Mouse (Mus musculus) limb, embryonic 10.5 days (tissue): ENCODE data around the gene Ttc28. TPM values are rescaled to one million over a fixed set of nuclear protein-coding genes. Genes with fewer than 3 reads are reported as not detected.

Experiments
- DNase-seq: peaks from one replicate; pipeline ENCODE4 v3.0.0-alpha.2; 2017; ENCODE audit warnings: low spot score
- H3K27ac ChIP-seq: fragments of 300-500 bp; sonication (generic); 2 replicates; pipeline ENCODE4 v1.5.1; 2016; ENCODE audit warnings: mild to moderate bottlenecking
- H3K27me3 ChIP-seq: fragments of 300-500 bp; sonication (generic); 2 replicates; pipeline ENCODE4 v1.6.1; 2016; ENCODE audit warnings: low read depth, mild to moderate bottlenecking; ENCODE audit not compliant: poor library complexity, severe bottlenecking
- H3K36me3 ChIP-seq: fragments of 300-500 bp; sonication (generic); 2 replicates; pipeline ENCODE4 v1.6.1; 2016; ENCODE audit warnings: mild to moderate bottlenecking, moderate library complexity
- H3K4me1 ChIP-seq: fragments of 300-500 bp; sonication (generic); 2 replicates; pipeline ENCODE4 v1.6.1; 2016
- H3K4me3 ChIP-seq: fragments of 300-500 bp; sonication (generic); 2 replicates; pipeline ENCODE4 v1.5.1; 2016; ENCODE audit warnings: mild to moderate bottlenecking, moderate library complexity
- H3K9me3 ChIP-seq: fragments of 300-500 bp; sonication (generic); replicated peaks from 2 replicates; pipeline ENCODE4 v1.6.1; 2016; ENCODE audit warnings: mild to moderate bottlenecking
- WGBS: fragments of 180-500 bp; shearing (Covaris S2); methylation state at CpG from one replicate; pipeline ENCODE4 v1.1.7; 2016; 5-methylcytosine and 5-hydroxymethylcytosine counted together
- polyA plus RNA-seq: library from polyadenylated mRNA; unstranded; fragments of >200 nt; fragmentation: Nextera tagmentation; extraction: Ambion mirVana; gene quantifications from 2 replicates; pipeline ENCODE4 v1.2.1, GENCODE M21; 2016

Ttc28 gene
- polyA plus RNA-seq, 1 experiment from 2014 or later = 15.1 TPM

DNA sequence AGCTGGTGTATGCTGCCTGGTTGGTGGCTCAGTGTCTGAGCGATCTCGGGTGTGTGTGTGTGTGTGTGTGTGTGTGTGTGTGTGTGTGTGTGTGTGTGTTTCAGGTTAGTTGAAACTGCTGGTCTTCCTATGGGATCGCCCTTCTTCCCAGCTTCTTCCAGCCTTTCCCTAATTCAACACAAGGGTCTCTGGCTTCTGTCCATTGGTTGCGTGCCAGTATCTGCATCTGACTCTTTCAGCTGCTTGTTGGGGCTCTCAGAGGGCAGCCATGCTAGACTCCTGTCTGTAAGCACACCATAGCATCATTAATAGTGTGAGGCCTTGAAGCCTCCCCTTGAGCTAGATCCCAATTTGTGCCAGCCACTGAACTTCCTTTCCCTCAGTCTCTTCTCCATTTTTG is 49.7 kb downstream of the Ttc28 start:
- Histone ChIP-seq H3K27ac (no peak overlapping the region), H3K9me3 (no peaks in the 10 kb centered on the region), H3K4me1 (no peaks in the 10 kb centered on the region), H3K4me3 (no peak overlapping the region), H3K27me3 (no peaks in the 10 kb centered on the region), H3K36me3 (peaks cover 17% of the 10 kb centered on the region; the same call in 1 of the 2 replicates)
- 80% methylated on average over 4 of the region's 4 CpGs for WGBS
- DNase-seq = no peak

DNA sequence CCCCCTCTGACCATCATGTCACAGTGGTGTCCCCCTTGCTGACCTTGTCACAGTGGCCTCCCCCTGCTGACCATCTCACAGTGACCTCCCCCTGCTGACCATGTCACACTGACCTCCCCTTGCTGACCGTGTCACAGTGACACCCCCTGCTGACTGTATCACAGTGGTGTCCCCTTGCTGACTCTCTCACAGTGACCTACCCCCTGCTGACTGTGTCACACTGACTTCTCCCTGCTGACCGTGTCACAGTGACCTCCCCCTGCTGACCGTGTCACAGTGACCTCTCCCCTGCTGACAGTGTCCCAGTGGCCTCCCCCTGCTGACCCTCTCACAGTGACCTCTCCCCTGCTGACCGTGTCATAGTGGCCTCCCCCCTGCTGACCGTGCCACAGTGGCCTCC is 57.0 kb downstream of the Ttc28 start:
- H3K4me3 ChIP-seq = no peak overlapping the region
- no peaks in the 10 kb centered on the region for H3K27me3 ChIP-seq
- H3K9me3 ChIP-seq = no peaks in the 10 kb centered on the region
- no peak for DNase-seq
- peaks cover 20% of the 10 kb centered on the region for H3K4me1 ChIP-seq
- H3K27ac ChIP-seq = no peak overlapping the region
- WGBS = 64% methylated on average over 5 of the region's 5 CpGs
- H3K36me3 ChIP-seq = peaks cover 18% of the 10 kb centered on the region; the same call in 1 of the 2 replicates

GRCm38 (mm10) chr5:110944326-110944725 is 64.7 kb downstream of the Ttc28 start:
- Histone ChIP-seq H3K27ac (no peak overlapping the region), H3K4me1 (peaks cover 11% of the 10 kb centered on the region), H3K27me3 (no peaks in the 10 kb centered on the region), H3K9me3 (no peaks in the 10 kb centered on the region), H3K4me3 (no peak overlapping the region), H3K36me3 (0 out of 2 replicates have a peak, but pooled peaks cover 4% of the 10 kb centered on the region)
- DNase-seq = no peak
- WGBS = 93% methylated on average over 8 of the region's 8 CpGs

DNA sequence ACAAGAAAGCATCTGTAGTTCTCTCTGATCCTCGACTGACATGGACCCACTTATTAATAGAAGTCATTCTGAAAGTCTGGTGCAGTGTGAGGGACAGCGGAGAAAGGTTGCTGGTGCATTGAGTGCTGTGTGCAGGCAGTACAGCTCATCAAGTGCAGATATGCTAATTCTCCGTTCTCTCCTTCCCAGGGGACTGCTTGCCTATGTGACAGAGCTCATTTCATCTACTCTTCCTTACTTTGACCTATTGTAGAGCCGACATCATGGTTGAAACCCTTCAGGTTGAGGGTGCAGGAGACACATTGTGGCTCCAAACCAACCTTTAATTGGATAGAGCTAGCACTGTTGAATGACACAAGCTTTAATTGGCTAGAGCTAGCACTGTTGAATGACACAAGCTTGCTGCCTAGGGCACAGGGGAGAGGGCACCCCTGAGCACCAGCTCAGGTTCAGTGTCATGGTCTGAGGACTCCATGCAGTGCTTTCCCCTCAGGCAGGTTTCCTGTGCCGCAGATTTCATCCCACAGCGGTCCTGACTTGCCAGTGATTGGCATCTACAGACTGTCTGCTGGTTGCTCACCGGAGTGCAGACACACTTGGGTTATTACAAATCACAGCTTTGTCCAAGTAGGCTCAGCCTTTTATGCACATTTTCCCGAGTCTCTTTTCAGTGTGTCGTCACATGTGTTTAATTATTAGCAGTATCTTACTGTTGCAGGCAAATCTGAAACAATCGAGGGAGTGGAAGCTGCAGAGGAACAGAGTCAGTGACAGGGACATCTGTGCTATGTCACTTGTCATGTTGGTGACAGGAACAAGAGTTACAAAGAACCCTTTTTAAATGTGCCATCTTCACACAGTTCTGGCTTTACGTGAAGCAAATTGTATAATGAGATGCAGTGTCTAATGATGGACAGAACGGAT is 69.1 kb downstream of the Ttc28 start:
- Histone ChIP-seq H3K27me3 (no peaks in the 10 kb centered on the region), H3K36me3 (0 out of 2 replicates have a peak, but pooled peaks cover 4% of the 10 kb centered on the region), H3K27ac (no peak overlapping the region), H3K9me3 (no peaks in the 10 kb centered on the region), H3K4me3 (no peak overlapping the region), H3K4me1 (peaks cover 5% of the 10 kb centered on the region)
- no peak for DNase-seq
- WGBS = 70% methylated on average over 12 of the region's 12 CpGs

- Histone ChIP-seq H3K4me1 (peaks cover 5% of the 10 kb centered on the region), H3K27me3 (no peaks in the 10 kb centered on the region), H3K4me3 (no peak overlapping the region), H3K27ac (no peak overlapping the region), H3K9me3 (no peaks in the 10 kb centered on the region), H3K36me3 (0 out of 2 replicates have a peak, but pooled peaks cover 4% of the 10 kb centered on the region)
- 54% methylated on average over 3 of the region's 3 CpGs for WGBS
- no peak for DNase-seq
Measured at GRCm38 (mm10) chr5:110949791-110950190, 70.2 kb downstream of the Ttc28 start.

GRCm38 (mm10) chr5:110958196-110958595 is 78.6 kb downstream of the Ttc28 start:
- DNase-seq = no peak
- 76% methylated on average over 4 of the region's 4 CpGs for WGBS
- H3K27me3 ChIP-seq = no peaks in the 10 kb centered on the region

GRCm38 (mm10) chr5:110960067-110960466 is 80.5 kb downstream of the Ttc28 start:
- Histone ChIP-seq H3K4me1 (no peaks in the 10 kb centered on the region), H3K9me3 (no peaks in the 10 kb centered on the region), H3K27me3 (no peaks in the 10 kb centered on the region), H3K36me3 (no peaks in the 10 kb centered on the region), H3K4me3 (no peak overlapping the region), H3K27ac (no peak overlapping the region)
- DNase-seq = no peak
- 53% methylated on average over 4 of the region's 4 CpGs for WGBS

More at GRCm38 (mm10) chr5:110958196-110958595, 78.6 kb downstream of the Ttc28 start:
- Histone ChIP-seq H3K4me1 (no peaks in the 10 kb centered on the region), H3K27ac (no peak overlapping the region), H3K9me3 (no peaks in the 10 kb centered on the region), H3K36me3 (no peaks in the 10 kb centered on the region), H3K4me3 (no peak overlapping the region)

- no peaks in the 10 kb centered on the region for H3K27me3 ChIP-seq
- H3K36me3 ChIP-seq = no peaks in the 10 kb centered on the region
- no peak overlapping the region for H3K4me3 ChIP-seq
- H3K27ac ChIP-seq = no peak overlapping the region
- H3K4me1 ChIP-seq = no peaks in the 10 kb centered on the region
- 86% methylated on average over 4 of the region's 4 CpGs for WGBS
- no peaks in the 10 kb centered on the region for H3K9me3 ChIP-seq
- no peak for DNase-seq
Measured at GRCm38 (mm10) chr5:110960890-110961289, 81.3 kb downstream of the Ttc28 start.

DNA sequence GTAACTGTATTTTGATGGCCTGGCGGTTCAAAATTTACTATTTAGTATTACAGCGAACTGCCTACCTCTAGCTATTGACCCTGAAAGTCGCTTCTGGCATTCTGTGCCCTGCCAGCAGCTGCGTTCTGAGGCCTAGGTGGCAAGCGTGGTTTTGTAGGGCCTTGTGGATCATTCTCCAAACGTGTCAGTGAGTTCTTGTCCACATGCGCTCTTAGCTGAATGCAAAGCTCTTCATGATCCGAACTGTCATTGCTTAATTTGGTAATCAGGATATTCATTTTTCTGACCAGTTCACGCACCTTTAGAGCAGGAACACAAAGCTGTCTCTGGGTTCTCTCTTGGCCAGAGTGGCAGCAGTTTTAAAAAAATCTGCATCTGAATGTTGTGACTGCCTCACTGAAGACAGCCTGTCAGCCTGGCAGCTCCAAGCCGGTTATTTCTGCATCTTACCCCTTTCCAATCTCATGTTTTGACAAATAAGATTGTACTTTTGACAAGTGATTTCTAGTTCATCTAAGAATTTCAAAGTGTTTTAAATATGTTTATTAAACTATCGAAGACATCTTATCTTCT is 88.0 kb downstream of the Ttc28 start:
- Histone ChIP-seq H3K4me3 (no peak overlapping the region), H3K27ac (no peak overlapping the region), H3K4me1 (no peaks in the 10 kb centered on the region), H3K27me3 (no peaks in the 10 kb centered on the region), H3K36me3 (no peaks in the 10 kb centered on the region), H3K9me3 (no peaks in the 10 kb centered on the region)
- 81% methylated on average over 11 of the region's 11 CpGs for WGBS
- DNase-seq = no peak

DNA sequence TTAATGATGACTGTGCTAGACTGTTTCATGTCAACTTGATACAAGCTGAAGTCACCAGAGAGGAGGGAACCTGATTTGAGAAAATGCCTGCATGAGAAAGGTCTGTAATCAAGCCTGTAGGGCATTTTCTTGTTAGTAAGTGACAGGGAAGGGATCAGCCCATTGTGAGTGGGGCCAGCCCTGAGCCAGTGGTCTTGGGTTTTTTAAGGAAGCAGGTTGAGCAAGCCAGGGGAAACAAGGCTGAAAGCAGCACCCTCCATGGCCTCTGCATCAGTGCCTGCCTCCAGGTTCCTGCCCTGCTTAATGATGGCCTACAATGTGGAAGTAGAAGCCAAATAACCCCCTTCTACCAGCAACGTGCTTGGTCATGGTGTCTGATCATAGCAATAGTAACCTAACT is 89.0 kb downstream of the Ttc28 start:
- no peak overlapping the region for H3K4me3 ChIP-seq
- no peaks in the 10 kb centered on the region for H3K36me3 ChIP-seq
- DNase-seq = no peak
- WGBS = 75% methylated on average over 1 of the region's 1 CpGs
- no peak overlapping the region for H3K27ac ChIP-seq
- H3K4me1 ChIP-seq = no peaks in the 10 kb centered on the region
- no peaks in the 10 kb centered on the region for H3K9me3 ChIP-seq
- no peaks in the 10 kb centered on the region for H3K27me3 ChIP-seq

DNA sequence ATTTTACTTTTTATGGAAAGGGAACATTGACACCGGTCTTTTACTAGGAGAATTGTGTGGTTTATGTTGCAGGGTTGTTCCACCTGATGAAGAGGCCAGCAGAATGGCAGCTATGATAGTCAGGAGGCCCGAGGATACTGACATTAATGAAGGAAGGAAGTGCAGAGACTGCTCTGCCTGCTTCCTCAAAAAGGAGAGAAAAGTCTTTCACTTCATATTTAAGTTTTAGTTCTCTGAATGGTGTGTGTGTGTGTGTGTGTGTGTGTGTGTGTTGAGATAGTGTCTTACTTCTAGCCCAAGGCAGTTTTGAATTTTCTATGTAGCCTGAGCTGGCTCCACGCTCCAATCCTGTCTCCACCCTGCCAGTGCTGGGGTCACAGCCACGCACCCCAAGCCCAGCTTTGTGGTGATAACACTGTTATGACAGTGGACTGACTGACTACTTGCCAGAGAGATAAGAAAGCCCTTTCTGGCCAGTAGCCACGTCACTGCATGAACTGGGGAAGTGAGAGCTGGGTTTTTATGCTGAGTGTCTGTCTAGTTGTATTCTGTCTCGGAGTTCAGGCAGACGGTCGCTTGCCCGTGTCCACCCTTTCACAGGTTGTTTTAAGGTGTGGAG is 90.7 kb downstream of the Ttc28 start:
- DNase-seq = no peak
- Histone ChIP-seq H3K36me3 (peaks cover 7% of the 10 kb centered on the region; the same call in 1 of the 2 replicates), H3K27me3 (no peaks in the 10 kb centered on the region), H3K4me3 (no peak overlapping the region), H3K27ac (no peak overlapping the region), H3K4me1 (no peaks in the 10 kb centered on the region), H3K9me3 (no peaks in the 10 kb centered on the region)
- WGBS = 87% methylated on average over 9 of the region's 9 CpGs

GRCm38 (mm10) chr5:110976721-110977120 is 97.1 kb downstream of the Ttc28 start:
- peaks cover 7% of the 10 kb centered on the region; the same call in 1 of the 2 replicates for H3K36me3 ChIP-seq
- 89% methylated on average over 7 of the region's 7 CpGs for WGBS

GRCm38 (mm10) chr5:110977796-110978195 is 98.2 kb downstream of the Ttc28 start:
- H3K36me3 ChIP-seq = peaks cover 7% of the 10 kb centered on the region; the same call in 1 of the 2 replicates
- no peak overlapping the region for H3K4me3 ChIP-seq
- no peak overlapping the region for H3K27ac ChIP-seq
- no peaks in the 10 kb centered on the region for H3K9me3 ChIP-seq
- no peak for DNase-seq
- H3K4me1 ChIP-seq = peaks cover 21% of the 10 kb centered on the region
- no peaks in the 10 kb centered on the region for H3K27me3 ChIP-seq
- WGBS = 83% methylated on average over 4 of the region's 4 CpGs

More at GRCm38 (mm10) chr5:110976721-110977120, 97.1 kb downstream of the Ttc28 start:
- H3K27ac ChIP-seq = no peak overlapping the region
- H3K4me3 ChIP-seq = no peak overlapping the region
- peaks cover 21% of the 10 kb centered on the region for H3K4me1 ChIP-seq
- no peaks in the 10 kb centered on the region for H3K27me3 ChIP-seq
- no peaks in the 10 kb centered on the region for H3K9me3 ChIP-seq
- DNase-seq = no peak
